Mouse (Mus musculus): ENCODE data around the gene Ptpn9. TPM values are rescaled to one million over a fixed set of nuclear protein-coding genes. Genes with fewer than 3 reads are reported as not detected.
"Not testable (repeated sequence)": the region's sequence is repeated elsewhere in the genome, so short reads cannot be mapped to it uniquely, and the experiment has no call there.

The Ptpn9 gene
- polyA plus RNA-seq (2015; fragmentation: Nextera tagmentation; extraction: Ambion mirVana): 26.6 and 27.2 TPM in 2 replicates

GRCm38 (mm10) chr9:56994286-56995197 lies at the start of gene Ptpn9:
TSS of gene Ptpn9 (plus strand) at chr9:56994923.
- H3K36me3 ChIP-seq: no peaks in the 10 kb centered on the region
- H3K4me3 ChIP-seq (replicated peaks): peak within 1 kb of the TSS; percentile 60
- no peaks in the 10 kb centered on the region for H3K27me3 ChIP-seq
- peak within 1 kb of the TSS; percentile 71 for H3K4me2 ChIP-seq (replicated peaks)
- 2% methylated on average over 62 of the region's 62 CpGs for WGBS
- H3K9me3 ChIP-seq (replicated peaks): no peaks in the 10 kb centered on the region
- peak within 1 kb of the TSS; percentile 96 for H3K27ac ChIP-seq (replicated peaks)
- ATAC-seq (ENCODE audit: insufficient number of reproducible peaks, low FRiP score, low TSS enrichment, low read depth): peak; percentile 94
- no peaks in the 10 kb centered on the region for H3K4me1 ChIP-seq
- H3K9ac ChIP-seq: peak within 1 kb of the TSS; percentile 89

GRCm38 (mm10) chr9:56947481-56947880 lies 47.2 kb upstream of the Ptpn9 start:
- ATAC-seq (ENCODE audit: insufficient number of reproducible peaks, low FRiP score, low TSS enrichment, low read depth): not testable (repeated sequence)
- 25% methylated on average over 3 of the region's 3 CpGs for WGBS

GRCm38 (mm10) chr9:56948699-56949098 lies 46.0 kb upstream of the Ptpn9 start:
- H3K4me3 ChIP-seq (replicated peaks); H3K4me2 ChIP-seq (replicated peaks); H3K9ac ChIP-seq; H3K27ac ChIP-seq (replicated peaks); H3K27me3 ChIP-seq; ATAC-seq (ENCODE audit: insufficient number of reproducible peaks, low FRiP score, low TSS enrichment, low read depth); H3K36me3 ChIP-seq; H3K9me3 ChIP-seq (replicated peaks): not testable (repeated sequence)
- 80% methylated on average over 5 of the region's 5 CpGs for WGBS
- peaks cover 11% of the 10 kb centered on the region for H3K4me1 ChIP-seq

More at GRCm38 (mm10) chr9:56947481-56947880, 47.2 kb upstream of the Ptpn9 start:
- H3K27ac ChIP-seq (replicated peaks); H3K9ac ChIP-seq; H3K36me3 ChIP-seq; H3K4me3 ChIP-seq (replicated peaks); H3K9me3 ChIP-seq (replicated peaks); H3K4me2 ChIP-seq (replicated peaks); H3K27me3 ChIP-seq: not testable (repeated sequence)
- H3K4me1 ChIP-seq: peaks cover 11% of the 10 kb centered on the region

GRCm38 (mm10) chr9:56949767-56950166 lies 45.0 kb upstream of the Ptpn9 start:
- Histone ChIP-seq H3K36me3 (no peaks in the 10 kb centered on the region), H3K27ac (replicated peaks) (peak overlapping the region; percentile 44; the same call in 1 of the 2 replicates), H3K9me3 (replicated peaks) (no peaks in the 10 kb centered on the region), H3K9ac (0 out of 2 replicates have a peak overlapping the region, but pooled peaks have one; percentile 9), H3K4me1 (peaks cover 11% of the 10 kb centered on the region), H3K4me2 (replicated peaks) (peak overlapping the region; percentile 70), H3K4me3 (replicated peaks) (peak overlapping the region; percentile 62), H3K27me3 (no peaks in the 10 kb centered on the region)
- WGBS: 11% methylated on average over 13 of the region's 13 CpGs
- no peak for ATAC-seq (ENCODE audit: insufficient number of reproducible peaks, low FRiP score, low TSS enrichment, low read depth)

GRCm38 (mm10) chr9:56950414-56951400 lies 44.0 kb upstream of the Ptpn9 start, which contains the start of gene Snupn:
TSS of gene Snupn (plus strand) at chr9:56950878.
- Histone ChIP-seq H3K4me1 (peaks cover 11% of the 10 kb centered on the region), H3K27ac (replicated peaks) (peak within 1 kb of the TSS; percentile 94), H3K4me3 (replicated peaks) (peak within 1 kb of the TSS; percentile 62), H3K4me2 (replicated peaks) (peak within 1 kb of the TSS; percentile 70), H3K27me3 (no peaks in the 10 kb centered on the region), H3K9me3 (replicated peaks) (no peaks in the 10 kb centered on the region), H3K9ac (peak within 1 kb of the TSS; percentile 75), H3K36me3 (no peaks in the 10 kb centered on the region)
- peak; percentile 100 for ATAC-seq (ENCODE audit: insufficient number of reproducible peaks, low FRiP score, low TSS enrichment, low read depth)
- under 1% methylated on average over 50 of the region's 50 CpGs for WGBS

GRCm38 (mm10) chr9:56953562-56953961 lies 41.2 kb upstream of the Ptpn9 start:
- H3K27ac ChIP-seq (replicated peaks): no peak overlapping the region
- H3K9ac ChIP-seq: no peak overlapping the region
- no peak overlapping the region for H3K4me3 ChIP-seq (replicated peaks)
- H3K27me3 ChIP-seq: no peaks in the 10 kb centered on the region
- 97% methylated on average over 1 of the region's 1 CpGs for WGBS
- no peak for ATAC-seq (ENCODE audit: insufficient number of reproducible peaks, low FRiP score, low TSS enrichment, low read depth)
- peaks cover 11% of the 10 kb centered on the region for H3K4me1 ChIP-seq
- peaks cover 4% of the 10 kb centered on the region; the same call in 1 of the 2 replicates for H3K36me3 ChIP-seq
- H3K4me2 ChIP-seq (replicated peaks): no peak overlapping the region
- no peaks in the 10 kb centered on the region for H3K9me3 ChIP-seq (replicated peaks)

GRCm38 (mm10) chr9:56956966-56957675 lies 37.6 kb upstream of the Ptpn9 start:
- Histone ChIP-seq H3K9ac (no peak overlapping the region), H3K4me1 (no peaks in the 10 kb centered on the region), H3K4me3 (replicated peaks) (no peak overlapping the region), H3K36me3 (peaks cover 17% of the 10 kb centered on the region), H3K4me2 (replicated peaks) (no peak overlapping the region), H3K27me3 (no peaks in the 10 kb centered on the region), H3K27ac (replicated peaks) (no peak overlapping the region), H3K9me3 (replicated peaks) (no peaks in the 10 kb centered on the region)
- ATAC-seq (ENCODE audit: insufficient number of reproducible peaks, low FRiP score, low TSS enrichment, low read depth): no peak
- 68% methylated on average over 7 of the region's 7 CpGs for WGBS

- no peak overlapping the region for H3K9ac ChIP-seq
- H3K36me3 ChIP-seq: peaks cover 28% of the 10 kb centered on the region
- H3K4me3 ChIP-seq (replicated peaks): no peak overlapping the region
- H3K27me3 ChIP-seq: no peaks in the 10 kb centered on the region
- ATAC-seq (ENCODE audit: insufficient number of reproducible peaks, low FRiP score, low TSS enrichment, low read depth): no peak
- no peaks in the 10 kb centered on the region for H3K9me3 ChIP-seq (replicated peaks)
- no peak overlapping the region for H3K27ac ChIP-seq (replicated peaks)
- no peak overlapping the region for H3K4me2 ChIP-seq (replicated peaks)
- no peaks in the 10 kb centered on the region for H3K4me1 ChIP-seq
- whole genome bisulfite sequencing: 94% methylated on average over 2 of the region's 2 CpGs
Observed at GRCm38 (mm10) chr9:56958689-56959088, 36.0 kb upstream of the Ptpn9 start.

GRCm38 (mm10) chr9:56961591-56961990 lies 33.1 kb upstream of the Ptpn9 start:
- Histone ChIP-seq H3K4me3 (replicated peaks) (no peak overlapping the region), H3K4me2 (replicated peaks) (no peak overlapping the region), H3K27me3 (no peaks in the 10 kb centered on the region), H3K36me3 (peaks cover 39% of the 10 kb centered on the region), H3K4me1 (no peaks in the 10 kb centered on the region), H3K9me3 (replicated peaks) (no peaks in the 10 kb centered on the region), H3K9ac (no peak overlapping the region), H3K27ac (replicated peaks) (no peak overlapping the region)
- 92% methylated on average over 3 of the region's 3 CpGs for WGBS
- ATAC-seq (ENCODE audit: insufficient number of reproducible peaks, low FRiP score, low TSS enrichment, low read depth): no peak

- no peak for ATAC-seq (ENCODE audit: insufficient number of reproducible peaks, low FRiP score, low TSS enrichment, low read depth)
- no peaks in the 10 kb centered on the region for H3K9me3 ChIP-seq (replicated peaks)
- H3K4me2 ChIP-seq (replicated peaks): no peak overlapping the region
- 70% methylated on average over 2 of the region's 2 CpGs for WGBS
- no peak overlapping the region for H3K9ac ChIP-seq
- no peak overlapping the region for H3K4me3 ChIP-seq (replicated peaks)
- peaks cover 17% of the 10 kb centered on the region for H3K36me3 ChIP-seq
- no peak overlapping the region for H3K27ac ChIP-seq (replicated peaks)
- H3K4me1 ChIP-seq: no peaks in the 10 kb centered on the region
- H3K27me3 ChIP-seq: no peaks in the 10 kb centered on the region
Observed at GRCm38 (mm10) chr9:56970158-56970557, 24.6 kb upstream of the Ptpn9 start.
